Mouse (Mus musculus) adrenal gland, postnatal 25 days (tissue): ENCODE measurements around the gene Scn2b. TPM values are rescaled to one million over a fixed set of nuclear protein-coding genes. Genes with fewer than 3 reads are reported as not detected.

Experiments used
- DNase-seq: peaks from one replicate; pipeline ENCODE4 v3.0.0; 2021; ENCODE audit warnings: mixed read lengths
- total RNA-seq: library from RNA; stranded (reverse); gene quantifications from 2 replicates; pipeline ENCODE4 v1.2.3, GENCODE M21; 2021

The Scn2b gene
- total RNA-seq, 1 experiment from 2014 or later: 11.0 TPM

DNA sequence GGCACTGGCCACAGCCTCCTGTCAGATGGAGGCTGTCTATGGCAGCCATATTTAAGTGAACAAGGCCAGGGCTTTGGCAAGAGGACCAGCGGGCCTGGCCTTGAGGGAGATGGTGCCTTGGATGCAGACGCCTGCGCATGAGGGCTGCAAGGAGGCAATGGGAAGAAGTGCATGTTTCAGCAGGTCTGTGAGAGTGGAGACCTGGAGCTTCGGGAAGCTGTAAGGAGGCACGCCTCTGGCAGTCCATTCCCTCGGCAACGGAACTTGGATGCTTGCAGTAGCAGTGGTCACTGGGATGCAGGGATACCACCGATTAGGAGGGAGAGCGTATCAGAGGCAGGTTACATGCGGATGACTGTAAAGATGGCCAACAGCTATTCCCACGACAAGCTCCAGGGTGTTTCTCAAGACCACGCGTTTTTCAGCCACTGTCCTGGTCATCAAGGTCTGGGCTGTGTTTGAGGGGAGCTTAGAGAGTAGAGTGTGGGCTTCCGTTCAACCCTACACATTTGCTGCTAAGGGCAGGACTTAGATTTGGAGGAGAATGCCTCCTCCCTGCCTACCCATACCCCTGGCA lies 2.5 kb downstream of the Scn2b start:
- DNase-seq: no peak

DNA sequence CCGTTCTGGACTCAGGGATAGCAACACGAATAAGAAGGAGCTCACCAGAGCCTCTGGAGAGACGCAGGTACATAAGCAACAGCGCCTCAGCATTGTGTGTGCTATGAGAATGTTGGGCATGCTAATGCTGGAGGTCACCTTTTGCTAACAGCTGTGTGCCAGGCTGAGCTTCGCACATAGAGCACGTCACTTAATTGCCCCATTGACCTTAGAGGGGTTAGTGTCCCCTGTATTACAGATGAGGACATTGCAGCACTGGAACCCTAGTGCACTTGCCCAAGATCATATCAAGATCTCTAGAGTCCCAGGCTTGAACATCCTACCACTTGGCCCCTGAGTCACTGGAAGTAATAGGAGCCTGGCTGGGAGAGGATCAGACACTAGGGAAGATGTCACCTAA lies 3.0 kb downstream of the Scn2b start:
- DNase-seq: no peak

DNA sequence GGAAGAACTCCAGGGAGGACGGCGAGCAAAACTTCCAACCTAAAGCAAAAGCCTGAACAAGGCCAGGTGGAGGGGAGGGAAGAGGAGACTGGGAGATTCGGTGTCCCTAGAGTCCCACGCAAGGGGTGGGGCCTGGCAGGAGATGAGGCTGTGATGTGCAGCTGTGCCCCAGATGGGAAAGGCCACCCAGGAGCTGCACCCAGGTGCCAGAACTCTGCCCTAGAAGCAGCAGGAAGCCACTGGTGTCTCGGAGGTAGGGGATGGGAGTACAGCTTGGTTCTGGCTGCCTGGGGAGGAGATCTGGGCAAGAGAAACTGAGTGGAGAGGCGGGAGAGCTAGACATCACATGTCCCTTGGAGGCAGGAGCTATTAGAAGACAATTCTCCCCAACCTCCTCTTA lies 3.4 kb downstream of the Scn2b start:
- no peak for DNase-seq

DNA sequence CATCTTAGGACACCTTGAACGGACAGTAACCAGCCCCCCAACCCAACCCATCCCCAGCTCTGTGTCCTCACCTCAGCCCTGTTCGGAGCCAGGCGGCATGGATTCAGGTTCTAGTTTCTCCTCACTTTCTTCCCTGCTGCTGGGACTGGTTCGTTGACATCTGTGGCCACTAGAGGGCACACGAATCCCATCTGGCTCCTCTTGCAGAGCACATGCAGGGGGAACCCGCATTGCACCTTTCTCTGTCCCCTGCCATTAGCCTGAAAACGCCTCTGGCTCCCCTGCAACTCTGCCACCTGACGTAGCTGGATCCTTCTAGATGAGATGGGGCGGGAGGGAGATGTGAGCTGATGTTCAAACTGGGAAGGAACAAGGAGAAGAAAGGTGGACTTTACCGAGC lies 4.2 kb downstream of the Scn2b start:
- DNase-seq: peak; percentile 71

DNA sequence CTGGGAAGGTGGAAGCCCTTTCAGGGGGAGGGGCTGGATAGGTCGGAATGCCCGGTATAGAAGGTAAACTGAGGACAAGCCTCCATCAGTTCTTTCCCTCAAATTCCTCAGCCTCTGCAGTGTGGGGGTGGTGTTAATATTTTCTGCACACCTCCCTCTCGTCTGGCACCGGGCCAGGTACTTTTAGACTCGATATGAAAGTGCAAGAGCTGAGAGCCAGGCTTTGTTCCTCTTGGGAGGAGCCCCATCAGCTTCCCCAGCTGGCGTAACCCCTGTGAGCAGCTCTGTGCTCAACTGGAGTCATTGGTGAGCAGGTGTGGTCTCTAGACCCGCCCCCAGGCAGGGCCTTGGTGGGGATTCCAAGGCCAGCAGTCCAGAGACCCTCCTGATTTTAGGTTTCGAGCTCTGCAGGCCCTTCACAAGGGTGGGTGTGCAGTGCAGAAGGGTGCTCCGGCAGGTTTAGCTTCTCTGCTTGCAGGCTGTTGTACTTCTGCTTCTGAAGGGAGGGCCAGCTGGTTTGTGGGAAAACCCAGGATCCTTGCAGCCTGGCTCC lies 4.7 kb downstream of the Scn2b start:
- DNase-seq: no peak

DNA sequence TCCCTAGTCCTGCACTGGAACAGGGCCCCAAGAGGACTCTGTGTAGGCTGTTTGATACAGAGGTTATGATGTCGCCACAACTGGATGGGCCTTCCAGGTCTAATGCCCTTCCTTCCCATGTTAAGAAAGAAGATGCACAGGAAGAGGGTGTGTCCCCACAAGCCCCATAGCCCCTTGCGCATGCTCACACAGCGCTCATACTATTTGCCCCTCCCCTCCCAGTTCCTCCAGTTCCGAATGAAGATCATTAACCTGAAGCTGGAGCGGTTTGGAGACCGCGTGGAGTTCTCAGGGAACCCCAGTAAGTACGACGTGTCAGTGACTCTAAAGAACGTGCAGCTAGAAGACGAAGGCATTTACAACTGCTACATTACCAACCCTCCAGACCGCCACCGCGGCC lies 7.6 kb downstream of the Scn2b start:
- DNase-seq: no peak

DNA sequence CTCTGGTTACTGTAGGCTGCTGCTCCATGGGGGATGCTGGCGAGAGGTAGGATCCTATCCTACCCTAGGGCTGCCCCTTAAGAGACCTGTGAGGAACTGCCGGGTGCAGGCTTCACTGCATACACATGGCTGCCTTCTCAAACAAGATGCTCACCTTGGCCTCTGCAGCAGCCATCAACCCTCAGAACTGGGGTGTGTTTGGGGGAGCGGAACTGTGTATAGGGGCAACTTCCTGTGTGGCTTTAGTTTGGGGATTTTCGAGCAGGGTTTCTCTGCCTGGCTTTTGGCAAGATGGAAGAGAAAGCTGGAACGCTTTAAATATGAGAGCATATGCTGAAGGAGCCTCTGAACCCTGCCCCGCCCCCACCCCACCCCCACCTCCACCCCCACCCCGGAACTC lies 9.4 kb downstream of the Scn2b start:
- no peak for DNase-seq

DNA sequence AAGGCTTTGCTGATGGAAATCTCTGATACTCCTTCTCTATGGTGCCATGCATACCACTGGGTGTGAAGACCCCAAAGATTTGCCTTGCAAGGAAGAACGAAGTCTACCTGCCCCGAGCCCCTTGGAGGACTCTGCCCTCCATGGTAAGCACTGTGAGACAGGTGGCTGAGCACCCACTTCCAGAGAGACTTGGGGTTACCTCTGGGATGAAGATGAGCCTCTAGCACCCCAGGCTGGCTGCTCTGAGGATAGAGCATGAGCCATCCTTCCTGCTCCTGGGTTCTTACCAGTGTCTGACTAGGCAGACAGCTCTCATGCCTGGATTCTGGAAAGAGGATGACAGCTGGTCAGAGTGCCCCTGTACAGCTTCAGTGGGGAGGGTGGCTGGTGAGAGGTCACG lies 12.5 kb downstream of the Scn2b start:
- no peak for DNase-seq

DNA sequence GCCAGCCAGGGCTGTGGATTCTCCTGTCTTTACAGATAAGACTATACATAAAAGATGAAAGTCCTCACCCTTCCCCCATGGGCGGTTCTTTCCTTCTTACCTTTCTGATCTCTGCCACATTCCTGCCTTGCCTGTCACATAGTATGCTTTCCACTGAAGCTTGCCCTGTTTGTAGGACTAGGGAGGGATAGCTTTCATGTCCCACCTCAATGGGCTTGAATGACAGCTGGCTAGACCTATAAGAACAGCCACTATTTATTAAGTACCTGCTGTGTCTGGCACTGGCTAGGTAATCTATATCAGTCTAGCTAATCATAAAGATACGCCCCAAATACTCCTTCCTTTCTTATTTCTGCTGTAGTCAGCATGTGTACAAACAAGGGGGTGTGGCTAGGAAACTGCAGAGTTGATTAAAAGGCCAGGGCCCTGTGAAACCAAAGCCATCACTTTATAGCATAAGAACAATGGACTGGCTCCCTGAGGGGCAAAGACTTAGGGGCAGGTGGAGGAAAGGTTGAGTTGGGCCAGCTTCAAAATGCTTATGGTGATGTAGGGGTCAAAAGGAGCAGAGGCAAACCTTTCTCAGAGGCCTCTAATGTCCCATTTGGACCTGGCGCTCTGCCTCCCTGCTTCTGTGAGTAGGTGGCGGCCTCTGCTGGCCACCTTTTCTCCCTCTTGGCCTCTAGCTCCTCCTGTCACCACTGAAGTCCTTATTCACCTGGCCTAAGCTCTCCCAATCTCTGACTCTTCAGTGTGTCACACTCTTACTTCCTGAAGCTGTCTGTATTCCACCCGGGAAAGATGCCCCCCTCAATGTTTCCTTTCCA lies 16.1 kb downstream of the Scn2b start:
- DNase-seq: peak; percentile 58

DNA sequence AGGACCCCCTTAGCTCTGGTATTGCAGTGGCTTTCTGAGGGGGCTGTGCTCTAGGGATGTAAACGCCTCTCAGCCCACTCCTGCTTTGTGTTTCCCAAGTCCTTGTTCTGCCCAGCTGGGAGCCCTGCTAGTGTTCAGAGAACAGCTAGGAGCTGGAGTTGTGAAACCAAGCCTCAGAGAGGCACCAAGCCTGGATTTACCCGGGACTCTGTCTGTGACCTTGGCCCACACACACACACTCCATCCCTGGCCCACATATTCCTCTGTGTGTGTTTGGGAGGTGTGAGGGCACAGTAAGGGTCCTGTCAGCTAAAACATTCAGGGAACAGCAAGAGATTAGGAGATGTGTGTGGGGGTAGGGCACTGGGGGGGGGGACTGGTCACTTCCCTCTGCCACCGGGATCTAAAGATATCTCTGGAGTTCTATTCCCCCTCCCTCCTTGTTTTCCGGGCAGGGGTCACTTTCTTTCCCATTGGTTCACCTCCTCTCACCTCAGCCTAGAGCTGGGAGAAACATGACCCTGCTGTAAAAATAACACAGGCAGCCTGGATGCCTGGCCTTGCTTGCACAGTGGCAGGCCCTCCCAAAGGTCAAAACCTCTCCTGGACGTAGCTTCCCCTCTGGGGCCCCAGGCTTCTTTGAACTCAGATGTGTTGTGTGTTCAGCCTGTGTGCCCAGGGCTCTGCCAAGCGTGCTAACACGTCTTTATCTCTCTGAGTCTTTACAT lies 19.0 kb downstream of the Scn2b start:
- DNase-seq: no peak

DNA sequence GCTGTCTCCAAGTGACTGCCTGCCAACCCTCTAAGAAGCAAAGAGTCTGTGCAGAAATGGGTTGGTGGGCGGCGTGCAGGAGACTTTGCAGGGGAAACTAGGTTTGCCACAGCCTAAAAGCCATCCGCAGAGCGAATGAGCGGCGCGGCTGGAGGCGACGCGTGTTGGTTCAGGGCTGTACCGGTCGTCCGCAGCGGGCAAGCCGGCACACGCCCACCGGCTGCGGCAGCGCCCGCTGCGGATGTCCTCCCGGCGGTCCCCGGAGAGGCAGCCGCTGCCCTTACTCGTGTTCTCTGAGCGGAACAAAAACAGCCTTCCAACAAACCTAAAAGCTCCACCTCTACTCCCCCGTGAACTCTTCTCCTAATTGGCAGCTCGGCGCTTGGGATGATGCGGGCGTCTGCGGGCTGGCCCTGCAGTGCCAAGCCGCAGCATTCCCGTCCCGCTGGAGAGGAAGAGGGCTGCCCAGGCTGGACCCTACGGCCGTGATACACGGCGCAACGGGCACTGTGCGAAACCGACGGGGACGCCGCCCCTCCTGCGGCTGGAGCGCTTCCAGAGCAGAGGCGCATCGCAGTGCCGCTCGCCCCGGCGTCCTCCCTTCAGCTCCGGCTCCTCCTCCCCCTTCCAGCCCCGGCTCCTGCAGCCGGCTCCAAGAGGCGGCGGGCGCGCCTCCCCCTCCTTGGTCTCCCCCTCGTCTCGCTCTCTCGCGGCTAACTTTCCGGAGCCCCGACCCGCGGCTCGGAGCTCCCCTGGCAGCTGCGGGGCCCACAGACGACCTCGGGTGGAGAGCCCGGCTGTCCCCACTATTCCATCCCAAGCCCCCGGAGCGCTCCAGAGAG lies 20.8 kb downstream of the Scn2b start, which contains the start of gene Scn4b:
Gene Scn4b, plus strand, starts transcription at position 205 of the 842 bp plus-strand sequence.
- peak; percentile 52 for DNase-seq

DNA sequence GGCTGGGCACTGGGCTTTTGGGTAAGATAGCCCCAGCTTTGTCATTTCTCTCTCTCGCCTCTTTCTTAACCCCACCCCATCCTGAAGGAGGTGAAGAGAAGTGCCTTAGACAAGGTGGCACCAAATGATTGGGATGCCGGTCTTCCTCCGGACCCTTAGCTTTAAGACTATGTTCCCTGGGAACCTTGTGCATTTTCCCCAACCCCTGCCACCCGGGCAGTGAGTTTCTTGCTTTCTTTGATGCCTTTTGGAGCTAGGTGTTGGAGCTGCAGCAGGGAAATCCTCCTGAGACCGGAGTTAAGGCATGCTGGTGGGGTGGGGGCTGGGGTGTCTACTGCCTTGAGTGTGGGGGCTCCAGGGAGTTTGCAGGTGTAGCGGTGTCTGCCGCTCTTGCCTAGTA lies 21.5 kb downstream of the Scn2b start:
- no peak for DNase-seq

DNA sequence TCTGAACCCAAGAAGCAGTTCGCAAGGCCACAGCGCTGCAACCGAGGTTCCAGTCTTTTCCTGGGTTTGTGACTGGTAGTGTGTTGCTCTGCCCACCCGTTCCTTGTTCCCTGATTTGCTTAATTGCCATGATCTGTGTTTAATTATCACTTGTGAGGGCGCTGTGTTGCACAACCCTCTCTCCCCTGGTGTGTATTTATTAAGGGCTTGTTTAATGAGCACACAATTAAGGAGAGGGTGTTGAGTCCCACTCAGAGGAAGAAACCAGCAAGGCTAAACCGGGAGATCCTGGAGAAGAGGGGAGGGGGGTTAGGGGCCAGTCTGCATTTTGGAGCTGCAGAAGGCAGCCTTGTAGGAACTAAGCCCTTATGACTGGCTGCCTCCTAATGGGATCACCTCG lies 23.4 kb downstream of the Scn2b start:
- no peak for DNase-seq

DNA sequence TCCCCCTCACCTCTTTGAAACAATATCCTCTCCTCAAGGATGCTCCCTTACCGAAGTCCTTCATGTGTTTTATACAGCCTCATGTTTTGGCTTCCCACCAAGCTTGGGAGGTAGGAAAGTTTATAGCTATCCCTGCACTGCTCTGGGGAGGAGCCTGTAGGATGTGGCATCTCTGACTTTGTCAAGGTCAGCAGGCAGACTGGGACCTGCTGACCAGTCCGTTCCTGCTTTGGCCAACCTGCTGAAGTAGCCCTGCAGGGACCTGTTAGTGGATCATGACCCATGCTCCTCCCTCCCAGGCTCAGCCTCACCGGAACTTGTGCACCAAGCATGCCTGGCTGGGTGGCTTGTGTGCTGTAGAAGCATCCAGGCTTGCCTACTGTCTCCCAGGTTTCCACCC lies 25.1 kb downstream of the Scn2b start:
- DNase-seq: no peak

DNA sequence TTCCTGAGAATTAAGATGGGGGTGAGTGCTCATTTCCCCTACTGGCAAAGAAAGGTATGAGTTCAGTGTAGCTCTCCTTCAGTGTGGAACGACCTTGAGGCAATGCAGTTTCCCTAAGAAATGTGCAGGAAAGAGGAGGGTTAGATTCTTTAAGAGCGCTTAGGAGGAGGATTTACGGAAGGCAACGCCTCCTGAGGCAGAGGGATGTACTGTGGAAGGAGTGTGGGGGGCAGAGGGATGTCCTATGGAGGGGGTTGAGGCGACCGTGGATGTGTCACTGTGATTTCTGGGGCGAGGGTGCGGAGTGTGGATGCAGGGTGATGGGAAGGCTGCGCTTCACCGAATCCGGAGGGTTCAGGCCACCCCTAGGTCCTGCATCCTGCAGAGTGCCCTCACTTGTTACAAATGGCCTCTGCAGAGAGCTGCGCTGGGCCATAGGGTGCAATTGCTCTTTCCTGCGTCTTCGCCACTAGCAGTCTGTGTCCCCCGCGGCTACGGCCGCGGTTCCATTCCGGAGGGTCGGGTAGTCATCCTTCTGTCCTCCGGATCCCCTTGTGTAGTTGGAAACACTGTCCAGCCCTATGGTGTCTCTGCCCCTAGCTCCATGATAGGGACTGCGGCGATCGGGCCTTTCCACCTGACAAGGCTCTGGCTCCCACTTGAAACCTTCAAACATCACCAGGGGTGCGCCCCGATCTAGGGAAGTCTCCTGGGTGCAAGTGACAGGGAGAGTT lies 28.1 kb downstream of the Scn2b start:
- no peak for DNase-seq

DNA sequence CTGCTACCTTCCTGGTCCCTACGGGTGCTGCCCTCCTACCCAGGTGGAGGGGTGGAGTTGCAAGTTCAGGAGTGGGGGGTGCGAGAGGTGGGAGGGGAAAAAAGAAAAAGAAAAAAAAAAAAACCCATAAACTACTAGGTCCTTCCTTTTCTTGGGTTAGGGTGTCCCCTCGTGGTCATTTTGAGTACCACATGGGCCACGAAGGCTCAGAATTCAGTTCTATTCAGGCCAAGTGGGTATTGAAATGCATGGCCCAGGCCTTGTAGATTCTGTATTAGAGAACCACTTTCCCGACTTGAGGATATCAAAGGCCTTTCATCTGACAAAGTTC lies 28.6 kb downstream of the Scn2b start:
- peak; percentile 61 for DNase-seq

DNA sequence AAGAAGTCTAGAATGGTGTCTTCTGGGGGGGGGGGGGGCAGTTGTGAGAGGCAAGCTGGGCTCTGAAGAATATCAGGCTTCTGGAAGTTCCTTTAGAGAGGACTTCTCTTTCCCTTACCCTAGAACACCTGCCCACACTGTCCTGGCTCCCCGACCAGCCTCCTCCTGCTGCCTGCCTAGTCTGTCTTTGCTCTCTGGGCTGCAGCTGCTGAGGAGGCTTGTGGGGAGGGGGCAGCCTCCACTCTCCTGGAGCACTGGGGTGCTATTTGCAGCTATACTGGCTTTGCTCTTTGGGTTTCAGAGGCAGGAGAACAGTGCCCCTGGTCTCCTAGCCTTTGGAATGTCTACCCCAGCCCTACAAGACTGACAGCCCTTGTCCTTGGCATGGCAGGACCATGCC lies 33.4 kb downstream of the Scn2b start:
- no peak for DNase-seq

DNA sequence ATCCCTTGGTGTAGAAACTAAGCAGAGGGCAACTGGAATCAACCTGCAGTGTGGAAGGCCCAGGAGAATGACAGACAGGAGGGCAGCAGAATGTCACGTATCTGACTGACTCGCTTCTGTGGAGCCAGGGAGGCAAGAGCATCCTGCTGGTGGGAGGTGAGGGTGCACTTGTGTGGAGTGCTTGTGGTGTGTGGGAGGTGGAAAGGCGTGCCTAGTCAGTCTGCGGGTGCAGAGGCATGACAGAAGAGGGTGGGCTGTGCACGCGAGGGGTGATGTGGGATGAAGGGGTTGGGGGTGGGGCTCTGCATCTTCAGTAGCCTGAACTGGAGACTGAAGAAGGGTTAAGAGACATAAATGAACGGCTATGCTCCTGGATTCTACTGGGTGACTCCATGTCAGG lies 35.8 kb downstream of the Scn2b start:
- no peak for DNase-seq

DNA sequence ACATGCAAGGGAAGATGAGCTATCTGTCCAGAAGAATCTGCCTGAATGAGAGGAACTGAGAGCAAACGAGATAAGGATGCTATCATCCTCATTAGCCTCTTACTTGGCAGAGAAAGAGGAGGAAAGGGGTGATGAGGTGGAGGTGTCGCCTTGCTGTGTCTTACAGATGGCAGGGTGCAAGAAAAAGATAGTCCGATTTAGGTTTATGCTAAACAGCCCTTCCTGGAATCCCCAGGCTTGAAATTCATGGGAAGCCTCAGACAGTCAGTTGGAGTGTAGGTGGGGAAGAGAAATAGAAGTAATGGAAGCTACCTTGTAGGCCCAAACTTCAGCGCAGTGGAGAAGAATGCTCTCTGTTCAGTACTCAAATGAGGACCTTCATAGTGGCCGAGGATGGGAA lies 50.3 kb downstream of the Scn2b start:
- DNase-seq: no peak

DNA sequence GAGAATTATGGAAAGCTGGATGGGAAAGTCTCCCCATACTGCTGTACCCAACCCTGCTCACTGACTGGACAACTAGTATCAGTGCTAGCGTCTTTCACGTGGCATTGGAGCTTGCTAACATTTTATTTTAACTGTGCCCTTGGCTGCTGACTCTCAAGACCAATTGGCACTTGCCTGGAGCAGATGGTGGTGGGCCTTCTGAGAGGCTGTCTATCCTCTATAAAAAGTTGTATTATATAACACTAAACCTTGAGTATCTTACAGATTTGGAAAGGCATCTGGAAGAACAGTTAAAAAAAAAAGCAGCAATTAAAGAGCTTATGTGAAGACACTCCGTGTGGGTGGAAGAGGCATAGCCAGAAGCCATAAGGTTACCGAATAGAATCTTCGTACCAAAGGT lies 52.6 kb downstream of the Scn2b start:
- DNase-seq: no peak

DNA sequence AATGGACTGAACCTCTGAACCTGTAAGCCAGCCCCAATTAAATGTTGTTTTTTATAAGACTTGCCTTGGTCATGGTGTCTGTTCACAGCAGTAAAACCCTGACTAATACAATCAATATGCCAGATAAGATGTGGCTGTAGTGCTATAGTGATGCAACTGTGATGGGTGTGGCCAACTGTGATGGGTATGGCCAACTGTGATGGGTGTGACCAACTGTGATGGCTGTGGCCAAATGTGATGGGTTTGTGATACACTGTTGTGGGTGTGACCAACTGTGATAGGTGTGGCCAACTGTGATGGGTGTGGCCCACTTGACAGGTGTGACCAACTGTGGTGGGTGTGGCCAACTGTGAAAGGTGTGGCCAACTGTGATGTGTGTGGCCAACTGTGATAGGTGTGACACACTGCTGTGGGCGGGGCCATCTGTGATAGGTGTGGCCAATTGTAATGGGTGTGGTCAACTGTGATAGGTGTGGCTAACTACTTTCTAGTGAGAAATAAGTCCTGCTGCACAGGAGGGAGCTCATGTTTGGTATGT lies 53.6 kb downstream of the Scn2b start:
- DNase-seq: no peak
